Mouse (Mus musculus): ENCODE results near the gene Sympk.

Gene Sympk

GRCm38 (mm10) chr7:19083701-19084100, 59.5 kb downstream of the Sympk start, which contains the start of gene Dmpk:
TSS of gene Dmpk (plus strand) at chr7:19083849.
- DNase-seq (ENCODE audit: low spot score), result no peak

GRCm38 (mm10) chr7:19084277-19084771, 60.1 kb downstream of the Sympk start:
- no peak for DNase-seq (ENCODE audit: low spot score)

GRCm38 (mm10) chr7:19084921-19085473, 60.8 kb downstream of the Sympk start:
- DNase-seq (ENCODE audit: low spot score), result no peak

GRCm38 (mm10) chr7:19085495-19085894, 61.3 kb downstream of the Sympk start:
- no peak for DNase-seq (ENCODE audit: low spot score)

GRCm38 (mm10) chr7:19086042-19086441, 61.9 kb downstream of the Sympk start:
- no peak for DNase-seq (ENCODE audit: low spot score)

GRCm38 (mm10) chr7:19086760-19087159, 62.6 kb downstream of the Sympk start:
- DNase-seq (ENCODE audit: low spot score), result no peak

GRCm38 (mm10) chr7:19088813-19089212, 64.6 kb downstream of the Sympk start:
- DNase-seq (ENCODE audit: low spot score), result peak; percentile 57

GRCm38 (mm10) chr7:19091913-19092312, 67.7 kb downstream of the Sympk start:
- DNase-seq (ENCODE audit: low spot score), result no peak

GRCm38 (mm10) chr7:19092381-19093173, 68.4 kb downstream of the Sympk start:
- DNase-seq (ENCODE audit: low spot score), result no peak

- peak; percentile 83 for DNase-seq (ENCODE audit: low spot score)
Observed at GRCm38 (mm10) chr7:19093174-19093521, 69.0 kb downstream of the Sympk start.

GRCm38 (mm10) chr7:19093537-19094385, 69.6 kb downstream of the Sympk start:
- peak; percentile 93 for DNase-seq (ENCODE audit: low spot score)

GRCm38 (mm10) chr7:19094471-19094825, 70.3 kb downstream of the Sympk start, which contains the start of gene Six5:
TSS of gene Six5 (plus strand) at chr7:19094594.
- peak; percentile 53 for DNase-seq (ENCODE audit: low spot score)

- peak; percentile 52 for DNase-seq (ENCODE audit: low spot score)
Observed at GRCm38 (mm10) chr7:19094826-19095750, 70.9 kb downstream of the Sympk start.

GRCm38 (mm10) chr7:19095751-19096110, 71.6 kb downstream of the Sympk start:
- DNase-seq (ENCODE audit: low spot score), result peak; percentile 57

- DNase-seq (ENCODE audit: low spot score), result no peak
Observed at GRCm38 (mm10) chr7:19096421-19096976, 72.3 kb downstream of the Sympk start.

- no peak for DNase-seq (ENCODE audit: low spot score)
Observed at GRCm38 (mm10) chr7:19097217-19097616, 73.0 kb downstream of the Sympk start.

- DNase-seq (ENCODE audit: low spot score), result no peak
Observed at GRCm38 (mm10) chr7:19097863-19098262, 73.7 kb downstream of the Sympk start.

- no peak for DNase-seq (ENCODE audit: low spot score)
Observed at GRCm38 (mm10) chr7:19098811-19099210, 74.6 kb downstream of the Sympk start.

GRCm38 (mm10) chr7:19100290-19100689, 76.1 kb downstream of the Sympk start:
- DNase-seq (ENCODE audit: low spot score), result no peak

- no peak for DNase-seq (ENCODE audit: low spot score)
Observed at GRCm38 (mm10) chr7:19103741-19104140, 79.6 kb downstream of the Sympk start.

Measured in urinary bladder, postnatal 25 days (tissue).